Mouse (Mus musculus): ENCODE results near the gene Nsun4. TPM values are rescaled to one million over a fixed set of nuclear protein-coding genes. Genes with fewer than 3 reads are reported as not detected.
A peak's percentile ranks its signal among the peaks of the same experiment; 100 is the strongest.

The Nsun4 gene
- polyA plus RNA-seq, 1 experiment from 2014 or later, result 16.9 TPM

- H3K4me1 ChIP-seq (ENCODE audit: control insufficient read depth, insufficient read depth, low read length), result 0 out of 2 replicates have a peak, but pooled peaks cover 4% of the 10 kb centered on the region
- no peaks in the 10 kb centered on the region for H3K9me3 ChIP-seq (ENCODE audit: control insufficient read depth, low read length)
- no peak overlapping the region for H3K4me3 ChIP-seq (ENCODE audit: low read depth, low read length)
- no peak for DNase-seq (ENCODE audit: low spot score)
- H3K27ac ChIP-seq (replicated peaks; ENCODE audit: low read depth, low read length), result no peak overlapping the region
- H3K27me3 ChIP-seq (ENCODE audit: control insufficient read depth, insufficient read depth, low read length), result peaks cover 10% of the 10 kb centered on the region
- H3K4me2 ChIP-seq (ENCODE audit: low read depth, severe bottlenecking), result no peak overlapping the region
- H3K36me3 ChIP-seq (ENCODE audit: control insufficient read depth, insufficient read depth, low read length), result no peaks in the 10 kb centered on the region
- 35% methylated on average over 8 of the region's 8 CpGs for WGBS
- no peak overlapping the region for H3K9ac ChIP-seq (ENCODE audit: low read length)
- ATAC-seq (ENCODE audit: insufficient number of reproducible peaks, low FRiP score, low TSS enrichment, low read depth), result no peak
Measured at GRCm38 (mm10) chr4:115984967-115985366, 68.7 kb downstream of the Nsun4 start.

DNA sequence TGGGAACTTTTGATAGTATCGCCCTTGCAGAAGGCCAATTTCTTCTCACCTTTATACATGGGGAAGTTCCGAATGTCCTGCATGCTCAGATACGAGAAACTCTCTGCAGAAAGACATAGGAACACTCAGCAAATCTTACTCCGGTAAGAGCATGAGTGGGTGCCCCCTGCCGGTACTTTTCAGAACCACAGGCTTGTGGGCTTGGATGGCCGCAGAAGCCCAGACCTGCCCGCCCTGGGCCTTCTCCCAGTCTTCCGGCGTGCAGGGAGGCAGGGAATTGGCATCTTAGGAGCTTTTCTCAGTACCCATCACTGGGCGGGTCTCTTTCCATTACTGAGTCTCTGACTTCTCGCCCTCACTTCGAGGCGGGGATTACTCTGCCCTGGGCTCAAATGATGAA, 69.6 kb downstream of the Nsun4 start:
- Histone ChIP-seq H3K4me3 (ENCODE audit: low read depth, low read length) (no peak overlapping the region), H3K9ac (ENCODE audit: low read length) (no peak overlapping the region), H3K27ac (replicated peaks; ENCODE audit: low read depth, low read length) (no peak overlapping the region), H3K36me3 (ENCODE audit: control insufficient read depth, insufficient read depth, low read length) (no peaks in the 10 kb centered on the region), H3K27me3 (ENCODE audit: control insufficient read depth, insufficient read depth, low read length) (peaks cover 19% of the 10 kb centered on the region), H3K4me2 (ENCODE audit: low read depth, severe bottlenecking) (no peak overlapping the region), H3K4me1 (ENCODE audit: control insufficient read depth, insufficient read depth, low read length) (0 out of 2 replicates have a peak, but pooled peaks cover 5% of the 10 kb centered on the region), H3K9me3 (ENCODE audit: control insufficient read depth, low read length) (no peaks in the 10 kb centered on the region)
- WGBS, result 3% methylated on average over 13 of the region's 13 CpGs
- peak; percentile 96 for DNase-seq (ENCODE audit: low spot score)
- no peak for ATAC-seq (ENCODE audit: insufficient number of reproducible peaks, low FRiP score, low TSS enrichment, low read depth)

Other genes starting within 250 kb of the Nsun4 start
- 5.8 and 6.0 TPM in 2 replicates for gene Mob3c, start 225.8 kb downstream of the Nsun4 start, polyA plus RNA-seq (2014; fragmentation: Nextera tagmentation; extraction: Ambion mirVana)
- gene Mknk1, start 214.7 kb downstream of the Nsun4 start, polyA plus RNA-seq (2014; fragmentation: Nextera tagmentation; extraction: Ambion mirVana), result 23.2 and 26.1 TPM in 2 replicates
- 0.27 TPM in 1 of 2 replicates, not detected in the other for gene Kncn, start 169.5 kb downstream of the Nsun4 start, polyA plus RNA-seq (2014; fragmentation: Nextera tagmentation; extraction: Ambion mirVana)
- 0.27 and 0.44 TPM in 2 replicates for gene 6430628N08Rik, start 163.2 kb downstream of the Nsun4 start, polyA plus RNA-seq (2014; fragmentation: Nextera tagmentation; extraction: Ambion mirVana)
- 0.14 and 0.27 TPM in 2 replicates for gene Dmbx1, start 114.0 kb downstream of the Nsun4 start, polyA plus RNA-seq (2014; fragmentation: Nextera tagmentation; extraction: Ambion mirVana)
- gene Faah, start 36.0 kb downstream of the Nsun4 start, polyA plus RNA-seq (2014; fragmentation: Nextera tagmentation; extraction: Ambion mirVana), result 0.35 and 0.55 TPM in 2 replicates
- gene Uqcrh, start 21.2 kb upstream of the Nsun4 start, polyA plus RNA-seq (2014; fragmentation: Nextera tagmentation; extraction: Ambion mirVana), result 470 and 488 TPM in 2 replicates
- 81.4 and 81.6 TPM in 2 replicates for gene Lrrc41, start 21.4 kb upstream of the Nsun4 start, polyA plus RNA-seq (2014; fragmentation: Nextera tagmentation; extraction: Ambion mirVana)
- 66.0 and 69.8 TPM in 2 replicates for gene Rad54l, start 69.8 kb upstream of the Nsun4 start, polyA plus RNA-seq (2014; fragmentation: Nextera tagmentation; extraction: Ambion mirVana)
- gene Pomgnt1, start 70.0 kb upstream of the Nsun4 start, polyA plus RNA-seq (2014; fragmentation: Nextera tagmentation; extraction: Ambion mirVana), result 57.0 and 62.4 TPM in 2 replicates
- gene Lurap1, start 97.5 kb upstream of the Nsun4 start, polyA plus RNA-seq (2014; fragmentation: Nextera tagmentation; extraction: Ambion mirVana), result 2.0 and 2.4 TPM in 2 replicates
- gene Tspan1, start 113.7 kb upstream of the Nsun4 start, polyA plus RNA-seq (2014; fragmentation: Nextera tagmentation; extraction: Ambion mirVana), result 0.17 TPM in 1 of 2 replicates, not detected in the other
- gene 1700042G07Rik, start 119.5 kb upstream of the Nsun4 start, polyA plus RNA-seq (2014; fragmentation: Nextera tagmentation; extraction: Ambion mirVana), result not detected in 2 replicates
- not detected in 2 replicates for gene Gm49337, start 119.5 kb upstream of the Nsun4 start, polyA plus RNA-seq (2014; fragmentation: Nextera tagmentation; extraction: Ambion mirVana)
- gene Pik3r3, start 167.7 kb upstream of the Nsun4 start, polyA plus RNA-seq (2014; fragmentation: Nextera tagmentation; extraction: Ambion mirVana), result 43.5 and 46.2 TPM in 2 replicates